Mouse (Mus musculus) forebrain, postnatal 0 days (tissue): ENCODE measurements around the gene Gpr101. TPM values are rescaled to one million over a fixed set of nuclear protein-coding genes. Genes with fewer than 3 reads are reported as not detected.

Experiments
- ATAC-seq: fragments of 200-750 bp; cut with Nextera tagmentation; 2 replicates; pipeline ENCODE4 v1.8.0; 2017; ENCODE audit warnings: mild to moderate bottlenecking, moderate library complexity
- DNase-seq: peaks from one replicate; pipeline ENCODE4 v3.0.0-alpha.2; 2015
- H3K27ac ChIP-seq: fragments of 300-500 bp; sonication (generic); 2 replicates; pipeline ENCODE4 v1.5.1; 2014; ENCODE audit warnings: low read depth, mild to moderate bottlenecking, antibody characterized with exemption, low read length, moderate library complexity, mixed read lengths
- H3K27me3 ChIP-seq: fragments of 300-500 bp; sonication (generic); 2 replicates; pipeline ENCODE4 v1.6.1; 2014; ENCODE audit warnings: mild to moderate bottlenecking, low read length, mixed read lengths; ENCODE audit not compliant: insufficient read depth
- H3K36me3 ChIP-seq: fragments of 300-500 bp; sonication (generic); 2 replicates; pipeline ENCODE4 v1.6.1; 2014; ENCODE audit warnings: mild to moderate bottlenecking, moderate library complexity; ENCODE audit not compliant: insufficient read depth
- H3K4me1 ChIP-seq: fragments of 300-500 bp; sonication (generic); 2 replicates; pipeline ENCODE4 v1.6.1; 2014; ENCODE audit warnings: antibody characterized with exemption; ENCODE audit not compliant: insufficient read depth
- H3K4me2 ChIP-seq: fragments of 300-500 bp; sonication (generic); 2 replicates; pipeline ENCODE4 v1.6.1; 2014; ENCODE audit warnings: low read depth, mild to moderate bottlenecking, moderate library complexity
- H3K4me3 ChIP-seq: fragments of 300-500 bp; sonication (generic); 2 replicates; pipeline ENCODE4 v1.5.1; 2014; ENCODE audit warnings: low read depth, low read length, mixed read lengths
- H3K9ac ChIP-seq: fragments of 300-500 bp; sonication (generic); 2 replicates; pipeline ENCODE4 v1.6.1; 2014; ENCODE audit warnings: mild to moderate bottlenecking
- H3K9me3 ChIP-seq: fragments of 300-500 bp; sonication (generic); 2 replicates; pipeline ENCODE4 v1.6.1; 2016; ENCODE audit warnings: low read length
- CTCF ChIP-seq: sonication (generic); IDR thresholded peaks from 2 replicates; pipeline ENCODE4 v1.5.1; 2016; ENCODE audit warnings: antibody characterized with exemption, control low read depth, low read depth
- WGBS: fragments of 180-500 bp; shearing (Covaris S2); extraction: QIAGEN DNeasy Blood & Tissue Kit; methylation state at CpG from one replicate; pipeline ENCODE4 v1.1.7; 2014; 5-methylcytosine and 5-hydroxymethylcytosine counted together
- polyA plus RNA-seq: library from polyadenylated mRNA; unstranded; fragments of >200 nt; fragmentation: Nextera tagmentation; extraction: Ambion mirVana; gene quantifications from 2 replicates; pipeline ENCODE4 v1.2.1, GENCODE M21; 2015
- total RNA-seq: library from RNA; depleted of rRNA; stranded (reverse); fragments of >200 nt; gene quantifications from 2 replicates; pipeline ENCODE4 v1.2.3, GENCODE M21; 2014; rRNA removed

Gpr101 gene
- 1.2 and 2.0 TPM in 2 replicates for total RNA-seq
- polyA plus RNA-seq, result 0.29 and 0.42 TPM in 2 replicates

GRCm38 (mm10) chrX:57503634-57504033 is at the start of gene Gpr101:
Gene Gpr101 (minus strand): TSS chrX:57503757.
- TF ChIP-seq CTCF, result no peak
- Histone ChIP-seq H3K9ac (0 out of 2 replicates have a peak within 1 kb of the TSS, but pooled peaks have one; percentile 35), H3K4me3 (peak within 1 kb of the TSS; percentile 38), H3K27ac (no peak within 1 kb of the TSS), H3K9me3 (no peaks in the 10 kb centered on the region), H3K27me3 (no peaks in the 10 kb centered on the region), H3K4me1 (no peaks in the 10 kb centered on the region), H3K4me2 (peak within 1 kb of the TSS; percentile 64), H3K36me3 (no peaks in the 10 kb centered on the region)
- DNase-seq, result peak; percentile 8
- peak; percentile 78 for ATAC-seq
- WGBS, result 22% methylated on average over 22 of the region's 28 CpGs

DNA sequence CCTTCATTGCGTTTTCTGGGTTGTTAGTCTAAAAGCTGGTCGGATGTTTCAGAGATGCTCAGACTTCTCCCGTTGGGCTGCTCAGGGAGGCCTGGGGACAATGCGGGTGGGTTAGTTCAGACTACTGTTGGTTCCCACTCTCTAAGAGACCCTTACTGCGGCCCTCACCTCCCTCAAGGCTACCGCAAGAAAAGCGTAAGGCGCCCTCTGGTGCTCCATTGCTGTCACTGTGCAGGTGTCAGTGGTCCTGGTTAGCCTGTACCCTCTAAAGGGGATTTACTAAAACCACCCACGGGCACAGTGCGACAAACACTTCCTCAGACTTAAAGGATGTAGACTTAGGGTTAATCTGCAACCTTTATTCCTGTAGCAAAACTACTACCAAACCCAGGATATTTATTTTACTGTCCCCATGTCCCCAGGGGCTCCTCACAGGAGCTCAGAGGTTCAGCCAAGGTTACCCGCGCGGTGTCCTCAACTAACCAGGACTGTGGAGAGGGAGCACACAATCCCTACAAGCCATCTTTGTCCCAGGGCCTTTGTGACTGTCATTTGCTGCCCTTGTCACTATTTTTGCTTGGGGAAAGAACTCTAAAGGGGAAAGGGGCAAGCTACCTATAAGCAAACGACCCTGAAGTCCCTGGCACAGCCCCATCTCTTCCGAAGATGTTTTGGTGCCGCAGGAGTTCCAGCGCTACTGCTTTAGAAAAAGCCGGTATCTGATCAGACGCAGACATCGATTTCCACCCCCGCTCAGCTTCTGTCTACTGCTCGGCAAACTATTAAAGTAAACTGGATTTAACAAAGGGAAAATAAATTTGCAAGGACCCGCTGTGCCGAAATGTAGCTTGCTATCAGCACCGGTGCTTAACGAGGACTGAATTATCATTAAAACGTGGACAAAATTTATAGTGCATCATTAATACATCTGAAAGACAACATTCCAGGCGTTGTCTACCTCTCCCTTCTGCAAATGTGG is 17.8 kb upstream of the Gpr101 start:
- peak; percentile 55 for ATAC-seq
- TF ChIP-seq CTCF, result peak; percentile 45
- Histone ChIP-seq H3K4me3 (peak overlapping the region; percentile 23), H3K9me3 (no peaks in the 10 kb centered on the region), H3K9ac (no peak overlapping the region), H3K36me3 (no peaks in the 10 kb centered on the region), H3K4me2 (peak overlapping the region; percentile 42), H3K4me1 (no peaks in the 10 kb centered on the region), H3K27ac (no peak overlapping the region), H3K27me3 (no peaks in the 10 kb centered on the region)
- 42% methylated on average over 28 of the region's 28 CpGs for WGBS
- DNase-seq, result peak; percentile 18

DNA sequence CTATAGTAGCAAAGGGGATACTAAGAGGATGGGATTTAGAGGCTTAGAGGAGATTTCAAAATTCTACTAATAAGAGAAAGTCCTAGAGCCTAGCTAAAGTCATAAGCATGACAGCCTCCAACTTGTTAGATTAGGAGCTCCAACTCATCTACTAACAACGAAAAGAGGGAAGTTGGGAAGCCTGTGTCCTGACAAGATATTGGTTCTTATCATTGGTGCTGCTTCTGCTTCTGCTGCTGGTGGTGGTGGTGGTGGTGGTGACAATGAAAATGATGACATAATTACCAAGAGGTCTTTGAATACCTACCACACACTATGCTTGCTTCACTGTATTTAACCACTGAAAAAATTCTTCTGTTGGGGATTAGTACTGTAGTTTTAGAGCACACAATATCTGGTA is 2.7 kb upstream of the Gpr101 start:
- Histone ChIP-seq H3K4me2 (no peak overlapping the region), H3K4me1 (no peaks in the 10 kb centered on the region), H3K36me3 (no peaks in the 10 kb centered on the region), H3K4me3 (no peak overlapping the region), H3K27me3 (no peaks in the 10 kb centered on the region), H3K9ac (no peak overlapping the region), H3K27ac (no peak overlapping the region), H3K9me3 (no peaks in the 10 kb centered on the region)
- WGBS, result 89% methylated on average over 1 of the region's 1 CpGs
- ATAC-seq, result no peak
- no peak for DNase-seq
- no peak for TF ChIP-seq CTCF

Other genes with a start within 250 kb of the Gpr101 start
- 5.5 and 7.4 TPM in 2 replicates for gene Arhgef6, start 165.0 kb downstream of the Gpr101 start, total RNA-seq
- gene Arhgef6, start 165.0 kb downstream of the Gpr101 start, polyA plus RNA-seq, result 3.4 and 3.5 TPM in 2 replicates
- gene Rbmx, start 110.7 kb downstream of the Gpr101 start, total RNA-seq, result 196 and 204 TPM in 2 replicates
- 146 and 154 TPM in 2 replicates for gene Rbmx, start 110.7 kb downstream of the Gpr101 start, polyA plus RNA-seq
- gene Gm364, start 94.6 kb downstream of the Gpr101 start, total RNA-seq, result not detected in 2 replicates
- not detected in 2 replicates for gene Gm364, start 94.6 kb downstream of the Gpr101 start, polyA plus RNA-seq